Comparison of ENCODE assay signal across 8 mouse cellular contexts in genomic region chr16:45408425-45409063, GRCm38 (mm10). TPM values are rescaled to one million over a fixed set of nuclear protein-coding genes. Genes with fewer than 3 reads are reported as not detected.
DNase-seq lines count a peak whose midpoint lies in the region; ATAC-seq and TF ChIP-seq lines count a peak whose summit lies in the region.

Cd200 (minus strand) TSS chr16:45409053.

- peak within 1 kb of the TSS; percentile 76 for H3K27ac ChIP-seq in embryonic facial prominence, embryonic 10.5 days (replicated peaks)
- H3K27ac ChIP-seq in intestine, postnatal 0 days (ENCODE audit: low read depth, low read length): peak within 1 kb of the TSS; percentile 71

- no peaks in the 10 kb centered on the region for H3K9me3 ChIP-seq in embryonic facial prominence, embryonic 10.5 days
- no peaks in the 10 kb centered on the region for H3K9me3 ChIP-seq in intestine, postnatal 0 days (ENCODE audit: control insufficient read depth)
- H3K9me3 ChIP-seq in megakaryocyte, embryonic 14.5 days: no peaks in the 10 kb centered on the region

- H3K4me2 ChIP-seq in intestine, postnatal 0 days (replicated peaks; ENCODE audit: low read depth): peak within 1 kb of the TSS; percentile 62

- intact Hi-C loops in left cerebral cortex, postnatal 14 days (cut with DNase I): loop anchor here (5.0 to 10.0 kb wide), 3 partner anchors 199 to 664 kb away; partner anchors contain the start of gene Gtpbp8

- H3K27me3 ChIP-seq in embryonic facial prominence, embryonic 10.5 days (replicated peaks; ENCODE audit: low read depth, poor library complexity, severe bottlenecking): peaks cover 20% of the 10 kb centered on the region
- no peaks in the 10 kb centered on the region for H3K27me3 ChIP-seq in intestine, postnatal 0 days (replicated peaks; ENCODE audit: control insufficient read depth, insufficient read depth, low read length)
- peaks cover 11% of the 10 kb centered on the region for H3K27me3 ChIP-seq in megakaryocyte, embryonic 14.5 days (replicated peaks)

- WGBS in embryonic facial prominence, embryonic 10.5 days: under 1% methylated on average over 28 of the region's 28 CpGs
- WGBS in intestine, postnatal 0 days: 13% methylated on average over 28 of the region's 28 CpGs

- peaks cover 10% of the 10 kb centered on the region; the same call in 1 of the 2 replicates for H3K4me1 ChIP-seq in embryonic facial prominence, embryonic 10.5 days
- no peaks in the 10 kb centered on the region for H3K4me1 ChIP-seq in intestine, postnatal 0 days (replicated peaks; ENCODE audit: control insufficient read depth, insufficient read depth, low read length)
- H3K4me1 ChIP-seq in megakaryocyte, embryonic 14.5 days: peaks cover 8% of the 10 kb centered on the region

- peak within 1 kb of the TSS; percentile 67 for H3K4me3 ChIP-seq in embryonic facial prominence, embryonic 10.5 days
- peak within 1 kb of the TSS; percentile 54 for H3K4me3 ChIP-seq in intestine, postnatal 0 days (ENCODE audit: low read depth, low read length)
- H3K4me3 ChIP-seq in megakaryocyte, embryonic 14.5 days (replicated peaks): peak within 1 kb of the TSS; percentile 90

- peak; percentile 54 for DNase-seq in adrenal gland, postnatal 10 days
- DNase-seq in embryonic facial prominence, embryonic 10.5 days (ENCODE audit: low spot score): peak; percentile 53
- DNase-seq in heart, adult 11 months: peak; percentile 99
- peak; percentile 63 to 75 for DNase-seq in left cerebral cortex, postnatal 14 days (ENCODE audit: low spot score in 2 of 2)
- peak; percentile 81 to 83 for DNase-seq in right cerebral cortex, postnatal 10 days (ENCODE audit: low spot score in 2 of 2)
- peak; percentile 24 for DNase-seq in urinary bladder, postnatal 36 days (ENCODE audit: low spot score in 2 of 2)

- peak; percentile 41; the same call in 1 of the 2 replicates for ATAC-seq in intestine, postnatal 0 days

- H3K36me3 ChIP-seq in embryonic facial prominence, embryonic 10.5 days (replicated peaks): no peaks in the 10 kb centered on the region
- no peaks in the 10 kb centered on the region for H3K36me3 ChIP-seq in intestine, postnatal 0 days (ENCODE audit: control insufficient read depth, insufficient read depth)
- H3K36me3 ChIP-seq in megakaryocyte, embryonic 14.5 days (replicated peaks; ENCODE audit: low read length): no peaks in the 10 kb centered on the region

- H3K9ac ChIP-seq in intestine, postnatal 0 days (ENCODE audit: low read depth, low read length): peak within 1 kb of the TSS; percentile 66

- peak; percentile 56 for TF ChIP-seq CTCF in intestine, postnatal 0 days (IDR thresholded peaks at IDR 0.05; ENCODE audit: low read depth)

RNA-seq across cellular contexts. Expression of gene Cd200, which starts in this region (rescaled TPM):
- total RNA-seq in adrenal gland, postnatal 10 days (2021): 10 to 100 TPM; 68.9 to 80.1 TPM
- polyA plus RNA-seq in embryonic facial prominence, embryonic 10.5 days (2016; fragmentation: Nextera tagmentation; extraction: Ambion mirVana): 6.6 and 8.1 TPM in 2 replicates
- polyA plus RNA-seq in intestine, postnatal 0 days (2015; fragmentation: Nextera tagmentation; extraction: Ambion mirVana): 108 and 114 TPM in 2 replicates
- total RNA-seq in left cerebral cortex, postnatal 14 days (2021): 100 to 1,000 TPM; 158 to 160 TPM
- not detected in 2 replicates for polyA plus RNA-seq in megakaryocyte, embryonic 14.5 days (2012; ENCODE audit: insufficient read depth, low replicate concordance)

Comparison
In these comparisons a context has a peak if more than half of its experiments do, and no peak if none do; other contexts are left out.
1. Peak in every context shown above with its lines: DNase-seq, ATAC-seq, H3K4me3 ChIP-seq and H3K27ac ChIP-seq.
2. RNA of gene Cd200 (polyA plus RNA-seq): 108 to 114 TPM in intestine, postnatal 0 days; 6.6 to 8.1 TPM in embryonic facial prominence, embryonic 10.5 days and not detected in megakaryocyte, embryonic 14.5 days; every median in the first group is over 10 times any median in the second.
3. DNase-seq: peak in every context shown above with its lines; median percentile 99 in heart, adult 11 months; 82 in right cerebral cortex, postnatal 10 days; 69 in left cerebral cortex, postnatal 14 days; 54 in adrenal gland, postnatal 10 days; 53 in embryonic facial prominence, embryonic 10.5 days; 24 in urinary bladder, postnatal 36 days.